Mouse (Mus musculus) heart, adult 2 months (tissue): ENCODE results near the gene Gm44805.

Experiments
- CTCF ChIP-seq: fragments of 200-600 bp; IDR thresholded peaks from 2 replicates; pipeline ENCODE4 v1.8.1; 2022; ENCODE audit warnings: antibody characterized with exemption, mild to moderate bottlenecking, moderate library complexity
- POLR2A ChIP-seq: fragments of 200-500 bp; IDR thresholded peaks from 2 replicates; pipeline ENCODE4 v1.6.1; 2011; ENCODE audit warnings: mild to moderate bottlenecking, low read depth, low read length, control low read depth; ENCODE audit not compliant: insufficient read depth

- no peak for TF ChIP-seq CTCF
- TF ChIP-seq POLR2A: no peak
These were observed 29.4 kb upstream of the Gm44805 start for GRCm38 (mm10) chr7:19710650-19711049.
